Mouse (Mus musculus) midbrain, embryonic 12.5 days (tissue): ENCODE data around the gene Helz2. TPM values are rescaled to one million over a fixed set of nuclear protein-coding genes. Genes with fewer than 3 reads are reported as not detected.
"Not testable (repeated sequence)": the region's sequence is repeated elsewhere in the genome, so short reads cannot be mapped to it uniquely, and the experiment has no call there.

Source experiments
- ATAC-seq: fragments of 200-750 bp; cut with Nextera tagmentation; 2 replicates; pipeline ENCODE4 v1.8.0; 2017; ENCODE audit warnings: low read depth, moderate TSS enrichment, moderate library complexity; ENCODE audit not compliant: low FRiP score
- H3K27ac ChIP-seq: fragments of 300-500 bp; sonication (generic); replicated peaks from 2 replicates; pipeline ENCODE4 v1.5.1; 2016; ENCODE audit warnings: mild to moderate bottlenecking
- H3K27me3 ChIP-seq: fragments of 300-500 bp; sonication (generic); 2 replicates; pipeline ENCODE4 v1.6.1; 2016; ENCODE audit warnings: mild to moderate bottlenecking
- H3K36me3 ChIP-seq: fragments of 300-500 bp; sonication (generic); 2 replicates; pipeline ENCODE4 v1.6.1; 2016
- H3K4me1 ChIP-seq: fragments of 300-500 bp; sonication (generic); 2 replicates; pipeline ENCODE4 v1.6.1; 2016
- H3K4me2 ChIP-seq: fragments of 300-500 bp; sonication (generic); replicated peaks from 2 replicates; pipeline ENCODE4 v1.6.1; 2016; ENCODE audit warnings: mild to moderate bottlenecking, moderate library complexity
- H3K4me3 ChIP-seq: fragments of 300-500 bp; sonication (generic); 2 replicates; pipeline ENCODE4 v1.5.1; 2016; ENCODE audit warnings: mild to moderate bottlenecking
- H3K9ac ChIP-seq: fragments of 300-500 bp; sonication (generic); replicated peaks from 2 replicates; pipeline ENCODE4 v1.6.1; 2016; ENCODE audit warnings: mild to moderate bottlenecking, moderate library complexity
- H3K9me3 ChIP-seq: fragments of 300-500 bp; sonication (generic); 2 replicates; pipeline ENCODE4 v1.6.1; 2016; ENCODE audit warnings: mild to moderate bottlenecking
- WGBS: fragments of 180-500 bp; shearing (Covaris S2); methylation state at CpG from one replicate; pipeline ENCODE4 v1.1.7; 2016; 5-methylcytosine and 5-hydroxymethylcytosine counted together
- polyA plus RNA-seq: library from polyadenylated mRNA; unstranded; fragments of >200 nt; fragmentation: Nextera tagmentation; extraction: Ambion mirVana; gene quantifications from 2 replicates; pipeline ENCODE4 v1.2.1, GENCODE M21; 2016

Helz2 gene
- polyA plus RNA-seq: 0.48 and 0.55 TPM in 2 replicates

DNA sequence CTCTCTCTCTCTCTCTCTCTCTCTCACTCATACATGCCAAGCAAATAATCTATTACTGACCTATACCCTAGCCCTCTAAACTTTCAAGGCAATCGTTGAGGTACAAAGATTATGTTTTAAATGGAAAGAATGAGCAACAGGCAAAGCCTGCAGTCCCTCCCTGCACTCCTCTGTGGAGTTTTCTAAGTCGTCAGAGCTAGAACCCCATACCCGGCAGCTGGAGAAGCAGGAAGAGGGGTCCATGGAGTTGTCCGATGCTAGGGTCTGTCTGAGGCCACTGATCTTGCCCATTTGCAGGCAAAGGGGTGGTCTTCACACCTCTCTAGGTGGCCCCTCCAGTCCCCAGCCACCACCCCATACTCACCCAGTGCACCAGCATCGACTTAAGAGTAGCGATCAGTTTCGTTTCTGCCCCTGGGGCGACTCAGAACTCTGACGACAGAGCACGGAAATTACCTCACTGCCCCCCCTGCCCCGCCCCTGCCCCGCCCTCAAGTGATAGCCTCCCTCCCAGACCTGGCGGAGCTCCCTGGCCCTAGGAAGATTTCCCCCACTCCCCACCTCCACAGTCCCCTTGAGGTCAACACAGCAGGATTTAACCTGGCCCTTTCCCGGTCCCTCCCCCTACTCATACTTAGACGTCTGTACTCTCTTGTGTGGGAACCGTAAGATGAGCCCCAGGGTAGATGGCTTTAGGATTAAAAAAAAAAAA is at the start of gene Helz2:
Gene Helz2 (minus strand): TSS at position 426 of the 712 bp plus-strand sequence.
- Histone ChIP-seq H3K27ac (no peak within 1 kb of the TSS), H3K4me3 (peak within 1 kb of the TSS; percentile 29), H3K9ac (no peak within 1 kb of the TSS), H3K4me1 (peaks cover 6% of the 10 kb centered on the region), H3K9me3 (no peaks in the 10 kb centered on the region), H3K27me3 (0 out of 2 replicates have a peak, but pooled peaks cover 3% of the 10 kb centered on the region), H3K4me2 (peak within 1 kb of the TSS; percentile 45), H3K36me3 (no peaks in the 10 kb centered on the region)
- WGBS: 16% methylated on average over 16 of the region's 16 CpGs
- 0 out of 2 replicates have a peak, but pooled peaks have one; percentile 34 for ATAC-seq

DNA sequence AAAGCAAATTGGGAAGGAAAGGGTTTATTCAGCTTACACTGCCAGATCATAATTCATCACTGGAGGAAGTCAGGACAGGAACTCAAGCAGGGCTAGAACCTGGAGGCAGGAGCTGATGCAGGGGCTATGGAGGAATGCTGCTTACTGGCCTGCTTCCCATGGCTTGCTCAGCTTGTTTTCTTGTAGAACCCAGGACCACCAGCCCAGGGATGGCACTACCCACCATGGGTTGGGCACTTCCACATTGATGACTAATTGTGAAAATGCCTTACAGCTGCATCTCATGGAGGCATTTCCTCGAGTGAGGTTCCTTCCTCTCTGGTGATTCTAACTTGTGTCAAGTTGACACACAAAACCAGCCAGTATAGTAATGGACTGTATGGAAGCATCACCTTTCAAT is 49.1 kb upstream of the Helz2 start:
- Histone ChIP-seq H3K9ac (no peak overlapping the region), H3K4me3 (no peak overlapping the region), H3K4me2 (no peak overlapping the region), H3K9me3 (no peaks in the 10 kb centered on the region), H3K4me1 (peaks cover 17% of the 10 kb centered on the region), H3K36me3 (peaks cover 8% of the 10 kb centered on the region; the same call in 1 of the 2 replicates), H3K27ac (no peak overlapping the region), H3K27me3 (no peaks in the 10 kb centered on the region)
- 86% methylated on average over 1 of the region's 1 CpGs for WGBS
- ATAC-seq: no peak

DNA sequence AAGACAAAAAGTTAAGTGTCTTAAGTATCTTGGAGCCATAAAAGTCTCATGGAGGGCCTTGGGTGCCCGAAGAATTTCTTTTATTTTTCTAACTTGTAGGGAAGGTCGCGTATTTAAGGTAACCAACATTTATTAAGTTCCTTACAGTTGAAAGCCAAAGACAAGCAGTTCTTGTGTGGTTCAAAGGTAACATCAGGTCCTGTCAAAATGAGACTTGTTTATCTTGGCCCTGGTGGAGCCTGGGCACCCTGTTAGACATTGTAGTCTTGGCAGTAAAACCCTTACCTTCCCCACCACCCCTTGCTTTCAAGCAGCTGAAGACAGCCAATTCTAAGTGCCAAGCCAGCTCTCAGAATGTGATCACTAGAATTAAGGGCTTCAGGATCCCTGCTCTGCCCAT is 46.9 kb upstream of the Helz2 start:
- H3K9ac ChIP-seq: peak overlapping the region; percentile 58
- WGBS: 80% methylated on average over 3 of the region's 3 CpGs

DNA sequence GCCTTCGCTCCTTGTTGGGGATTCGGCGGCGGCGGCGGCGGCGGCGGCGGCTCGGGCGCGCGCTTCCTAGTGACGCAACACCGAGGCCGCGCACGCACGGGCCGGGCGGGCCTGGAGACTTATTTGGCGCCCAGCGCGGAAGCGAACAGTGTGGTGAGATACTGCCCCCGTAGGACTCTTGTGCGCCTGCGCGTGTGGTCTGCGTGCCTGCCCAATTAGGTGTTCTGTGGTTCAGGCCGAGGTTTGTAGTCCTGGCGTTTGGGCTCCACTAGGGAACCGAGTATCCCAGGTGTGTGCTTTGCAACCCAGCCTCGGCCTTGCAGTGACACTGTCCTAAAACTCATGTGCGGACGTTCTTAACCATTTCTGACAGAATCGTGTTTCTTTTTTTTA is 46.1 kb upstream of the Helz2 start, which contains the start of gene Gmeb2:
Gene Gmeb2 (minus strand): TSS at position 78 of the 393 bp plus-strand sequence.
- H3K4me1 ChIP-seq: peaks cover 17% of the 10 kb centered on the region
- H3K9ac ChIP-seq: peak within 1 kb of the TSS; percentile 77
- 7% methylated on average over 31 of the region's 38 CpGs for WGBS
- ATAC-seq: peak; percentile 94
- H3K4me2 ChIP-seq: peak within 1 kb of the TSS; percentile 67
- H3K27ac ChIP-seq: peak within 1 kb of the TSS; percentile 95
- not testable (repeated sequence) for H3K9me3 ChIP-seq, H3K27me3 ChIP-seq
- peaks cover 14% of the 10 kb centered on the region for H3K36me3 ChIP-seq
- peak within 1 kb of the TSS; percentile 64 for H3K4me3 ChIP-seq

More for the DNA sequence above, 46.9 kb upstream of the Helz2 start:
- Histone ChIP-seq H3K4me2 (peak overlapping the region; percentile 67), H3K36me3 (peaks cover 9% of the 10 kb centered on the region), H3K27me3 (no peaks in the 10 kb centered on the region), H3K9me3 (no peaks in the 10 kb centered on the region), H3K4me3 (peak overlapping the region; percentile 64), H3K27ac (no peak overlapping the region), H3K4me1 (peaks cover 17% of the 10 kb centered on the region)
- ATAC-seq: no peak

DNA sequence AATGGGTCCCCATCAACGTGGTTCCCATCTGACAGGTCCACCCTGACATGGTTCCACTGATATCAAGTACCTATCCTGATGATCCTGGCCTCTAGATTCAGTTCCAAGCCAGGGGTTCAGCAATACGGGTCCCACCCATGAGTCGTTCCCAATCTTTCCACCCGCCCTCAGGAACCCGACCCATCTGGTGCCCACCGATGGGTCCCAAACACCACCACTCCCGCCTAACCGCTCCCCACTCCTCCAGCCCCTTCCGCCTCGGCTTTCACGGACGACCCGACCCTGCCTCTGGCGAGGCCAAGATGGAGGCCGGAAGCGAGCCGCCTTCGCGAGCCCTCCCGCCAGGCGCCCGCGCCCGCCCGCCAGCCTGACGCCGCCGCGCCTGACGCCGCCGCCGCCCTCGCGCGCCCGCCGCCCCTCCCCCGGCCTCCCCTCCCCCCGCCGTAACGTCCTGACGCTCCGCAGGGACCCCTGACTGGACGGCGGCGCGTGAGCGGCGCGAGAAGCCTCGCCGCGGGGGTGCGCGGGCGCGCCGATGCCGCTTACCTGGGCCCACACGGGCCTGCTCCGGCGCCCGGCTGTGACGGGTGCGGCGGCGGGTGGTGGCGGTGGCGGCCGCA is 45.6 kb upstream of the Helz2 start:
- Histone ChIP-seq H3K36me3 (peaks cover 15% of the 10 kb centered on the region), H3K4me2 (peak overlapping the region; percentile 61), H3K4me1 (peaks cover 17% of the 10 kb centered on the region), H3K9ac (peak overlapping the region; percentile 77), H3K27ac (peak overlapping the region; percentile 95), H3K9me3 (no peaks in the 10 kb centered on the region), H3K4me3 (peak overlapping the region; percentile 64), H3K27me3 (no peaks in the 10 kb centered on the region)
- WGBS: under 1% methylated on average over 44 of the region's 71 CpGs
- peak; percentile 88 for ATAC-seq

DNA sequence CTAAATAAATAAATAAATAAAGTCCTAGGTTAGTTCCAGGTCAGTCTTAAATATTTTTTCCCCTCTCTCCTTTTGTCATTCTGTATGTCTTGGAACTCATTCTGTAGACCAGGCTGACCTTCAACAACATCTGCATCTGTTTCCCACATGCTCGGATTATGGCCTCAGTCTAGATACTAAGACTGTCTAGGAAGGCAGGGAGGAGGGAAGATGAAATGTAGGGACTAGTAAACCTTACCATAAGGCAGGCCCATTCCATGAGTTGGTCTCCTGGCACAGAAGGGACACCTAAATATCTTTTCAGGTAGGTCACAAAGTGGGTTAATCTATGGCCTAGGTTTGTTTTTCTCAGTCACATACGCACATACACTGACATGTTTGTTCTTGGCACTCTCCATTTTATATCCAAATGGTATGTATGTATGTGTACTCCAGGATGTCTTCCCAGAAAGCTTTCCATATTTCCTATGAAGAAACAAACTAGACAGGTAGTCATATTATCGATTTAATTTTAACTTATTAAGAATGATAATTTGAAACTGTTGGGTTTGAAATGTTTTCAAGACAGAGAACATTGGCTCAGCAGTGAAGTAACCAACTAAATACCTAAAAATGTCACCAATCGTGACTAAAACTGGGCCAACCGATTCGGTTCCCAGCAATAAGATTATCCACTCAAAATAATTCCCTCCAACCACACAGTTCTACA is 45.0 kb upstream of the Helz2 start:
- H3K9ac ChIP-seq: peak overlapping the region; percentile 77
- peak overlapping the region; percentile 61 for H3K4me2 ChIP-seq
- H3K36me3 ChIP-seq: peaks cover 20% of the 10 kb centered on the region
- H3K4me3 ChIP-seq: peak overlapping the region; percentile 64
- ATAC-seq: no peak
- no peaks in the 10 kb centered on the region for H3K9me3 ChIP-seq
- no peaks in the 10 kb centered on the region for H3K27me3 ChIP-seq
- H3K4me1 ChIP-seq: peaks cover 17% of the 10 kb centered on the region
- H3K27ac ChIP-seq: peak overlapping the region; percentile 95
- 64% methylated on average over 6 of the region's 6 CpGs for WGBS

DNA sequence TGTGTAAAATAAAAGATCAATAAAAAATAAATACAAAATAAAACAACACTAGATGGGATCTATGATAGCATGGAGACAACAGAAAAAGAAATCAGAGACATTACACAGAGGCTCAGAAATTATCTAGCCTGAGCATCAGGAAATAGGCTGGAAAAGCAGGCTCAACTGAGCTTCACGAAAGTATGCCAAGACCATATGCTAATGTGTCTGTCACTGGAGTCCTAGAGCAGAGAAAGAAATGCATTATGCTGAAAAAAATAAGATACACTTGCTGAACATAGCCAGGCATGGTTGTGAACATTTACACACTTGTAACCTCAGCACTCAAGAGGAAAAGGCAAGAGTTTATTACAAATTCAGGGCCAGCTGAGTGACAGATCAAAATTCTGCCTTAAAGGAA is 38.1 kb upstream of the Helz2 start:
- H3K27me3 ChIP-seq: no peaks in the 10 kb centered on the region
- H3K9me3 ChIP-seq: no peaks in the 10 kb centered on the region
- 94% methylated on average over 1 of the region's 1 CpGs for WGBS
- H3K4me1 ChIP-seq: no peaks in the 10 kb centered on the region
- no peak overlapping the region for H3K27ac ChIP-seq
- H3K36me3 ChIP-seq: peaks cover 56% of the 10 kb centered on the region
- no peak overlapping the region for H3K4me2 ChIP-seq
- H3K4me3 ChIP-seq: no peak overlapping the region
- ATAC-seq: no peak
- no peak overlapping the region for H3K9ac ChIP-seq

DNA sequence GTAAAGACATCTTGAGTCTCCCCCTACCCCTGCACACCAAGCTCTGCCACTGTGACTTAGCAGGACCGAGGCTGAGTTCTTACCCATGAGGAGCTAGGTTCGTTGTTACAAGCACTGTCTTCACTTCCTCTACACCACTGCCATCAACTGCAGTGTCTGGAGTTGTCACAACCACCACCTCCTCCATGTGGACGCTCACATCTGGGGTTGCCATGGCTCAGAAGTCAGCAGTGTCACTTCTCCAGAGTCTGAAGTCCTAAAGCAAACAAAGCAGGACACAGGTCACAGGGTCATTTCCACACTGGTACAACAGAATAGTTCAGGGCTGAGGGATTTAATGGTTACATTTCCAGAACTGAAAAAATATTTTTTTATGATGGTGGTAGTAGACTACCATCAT is 36.0 kb upstream of the Helz2 start:
- Histone ChIP-seq H3K4me3 (no peak overlapping the region), H3K36me3 (peaks cover 59% of the 10 kb centered on the region)

DNA sequence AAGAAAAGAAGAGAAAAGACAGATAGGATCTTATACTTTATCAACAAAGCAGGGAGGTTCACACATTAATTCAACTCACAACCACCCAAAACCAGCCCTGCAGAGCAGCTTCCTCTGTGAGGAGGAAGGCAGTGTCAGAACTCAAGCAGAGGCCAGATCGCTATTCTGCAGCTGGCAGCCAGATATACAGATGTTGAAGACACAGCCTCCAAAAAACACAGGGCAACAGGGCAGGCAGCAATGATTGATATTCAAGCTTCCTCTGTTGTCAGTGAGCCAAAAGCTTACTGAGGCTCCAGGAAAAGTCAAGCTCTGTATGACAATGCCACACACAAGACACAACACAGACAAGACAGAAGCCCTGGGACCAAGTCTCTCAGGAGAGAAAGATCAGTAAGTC is 34.9 kb upstream of the Helz2 start:
- Histone ChIP-seq H3K27me3 (no peaks in the 10 kb centered on the region), H3K9me3 (no peaks in the 10 kb centered on the region), H3K9ac (no peak overlapping the region), H3K27ac (no peak overlapping the region), H3K4me2 (no peak overlapping the region), H3K4me1 (no peaks in the 10 kb centered on the region), H3K4me3 (no peak overlapping the region), H3K36me3 (peaks cover 54% of the 10 kb centered on the region)
- WGBS: 92% methylated on average over 1 of the region's 1 CpGs
- ATAC-seq: no peak

More for the DNA sequence above, 36.0 kb upstream of the Helz2 start:
- Histone ChIP-seq H3K4me1 (no peaks in the 10 kb centered on the region), H3K27me3 (no peaks in the 10 kb centered on the region), H3K9ac (no peak overlapping the region), H3K4me2 (no peak overlapping the region), H3K9me3 (no peaks in the 10 kb centered on the region), H3K27ac (no peak overlapping the region)
- ATAC-seq: no peak
- 88% methylated on average over 3 of the region's 3 CpGs for WGBS

DNA sequence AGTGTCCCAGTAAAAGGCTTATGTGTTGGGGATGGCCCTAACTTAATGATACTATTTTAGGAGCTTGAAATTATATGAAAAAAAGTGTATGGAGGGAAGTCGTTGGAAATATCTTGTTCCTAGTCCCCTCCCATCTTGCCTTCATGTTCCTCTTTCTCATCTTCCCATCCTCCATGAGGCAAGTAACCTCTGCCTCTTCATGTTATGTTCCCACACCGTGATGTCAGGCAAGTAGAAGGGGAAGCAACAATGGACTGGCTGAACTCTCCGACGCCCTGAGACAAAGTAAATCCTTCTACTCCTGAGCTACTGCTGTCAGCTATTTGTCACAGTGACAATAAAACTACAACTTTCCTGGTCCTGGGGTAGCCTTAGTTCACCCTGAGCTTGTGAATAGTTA is 32.8 kb upstream of the Helz2 start:
- H3K36me3 ChIP-seq: peaks cover 60% of the 10 kb centered on the region
- H3K4me1 ChIP-seq: no peaks in the 10 kb centered on the region
- H3K4me2 ChIP-seq: no peak overlapping the region
- ATAC-seq: no peak
- no peak overlapping the region for H3K4me3 ChIP-seq
- no peak overlapping the region for H3K27ac ChIP-seq
- WGBS: 88% methylated on average over 4 of the region's 4 CpGs
- H3K9ac ChIP-seq: no peak overlapping the region
- no peaks in the 10 kb centered on the region for H3K9me3 ChIP-seq
- H3K27me3 ChIP-seq: no peaks in the 10 kb centered on the region

DNA sequence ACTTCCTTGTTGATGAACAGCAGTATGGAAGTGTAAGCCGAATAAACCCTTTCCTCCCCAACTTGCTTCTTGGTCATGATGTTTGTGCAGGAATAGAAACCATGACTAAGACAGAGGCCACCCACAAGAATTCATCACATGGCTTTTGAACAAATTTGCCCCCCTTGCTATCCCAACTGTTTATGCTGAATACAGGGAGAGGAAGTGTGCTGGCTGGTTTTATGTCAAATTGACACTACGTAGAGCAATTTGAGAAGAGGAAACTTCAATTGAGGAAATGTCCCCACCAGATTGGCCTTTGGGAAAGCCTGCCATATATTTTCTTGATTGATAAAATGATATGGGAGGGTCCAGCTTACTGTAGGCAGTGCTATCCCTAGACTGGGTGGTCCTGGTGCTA is 32.0 kb upstream of the Helz2 start:
- 95% methylated on average over 2 of the region's 2 CpGs for WGBS
- H3K4me1 ChIP-seq: no peaks in the 10 kb centered on the region
- H3K9me3 ChIP-seq: no peaks in the 10 kb centered on the region
- H3K27me3 ChIP-seq: no peaks in the 10 kb centered on the region
- H3K9ac ChIP-seq: no peak overlapping the region
- no peak overlapping the region for H3K27ac ChIP-seq
- no peak for ATAC-seq
- H3K4me2 ChIP-seq: no peak overlapping the region
- no peak overlapping the region for H3K4me3 ChIP-seq
- peaks cover 54% of the 10 kb centered on the region for H3K36me3 ChIP-seq

DNA sequence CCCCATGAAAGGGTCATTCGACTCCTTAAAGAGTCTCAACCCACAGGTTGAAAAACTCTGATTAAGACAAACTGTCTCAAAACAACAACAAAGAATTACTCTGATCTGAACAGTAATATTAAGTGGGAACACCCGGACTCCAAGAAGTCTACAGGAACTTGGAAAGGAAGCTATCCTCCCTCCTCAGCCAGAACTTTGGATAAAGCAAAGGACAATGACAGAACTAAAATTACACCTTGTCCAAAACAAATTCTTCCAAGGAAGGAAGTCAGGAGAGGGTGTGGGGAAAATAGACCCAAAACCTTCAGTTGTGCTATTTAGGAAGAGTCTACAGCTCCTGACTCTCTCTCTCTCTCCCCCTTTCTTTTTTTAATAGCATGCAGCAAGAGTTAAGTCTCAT is 30.3 kb upstream of the Helz2 start:
- 95% methylated on average over 2 of the region's 2 CpGs for WGBS

More for the DNA sequence above, 30.3 kb upstream of the Helz2 start:
- H3K36me3 ChIP-seq: peaks cover 47% of the 10 kb centered on the region
- H3K9ac ChIP-seq: no peak overlapping the region
- ATAC-seq: no peak
- H3K4me3 ChIP-seq: no peak overlapping the region
- no peak overlapping the region for H3K27ac ChIP-seq
- no peaks in the 10 kb centered on the region for H3K4me1 ChIP-seq
- no peaks in the 10 kb centered on the region for H3K9me3 ChIP-seq
- no peaks in the 10 kb centered on the region for H3K27me3 ChIP-seq
- H3K4me2 ChIP-seq: no peak overlapping the region
